Mouse (Mus musculus) hematopoietic stem cell, adult 5-6 weeks (primary cell): ENCODE data around the gene Stoml2. TPM values are rescaled to one million over a fixed set of nuclear protein-coding genes. Genes with fewer than 3 reads are reported as not detected.
A peak's percentile ranks its signal among the peaks of the same experiment; 100 is the strongest.

Experiments
- ATAC-seq, 2 experiments: fragments of 125-278 bp in 1 of 2; replicated peaks in 1 of 2; 2 replicates each; pipeline ENCODE4 v1.8.0; 2016 to 2017; ENCODE audit warnings: inconsistent platforms in 2 of 2, mild to moderate bottlenecking in 2 of 2, moderate number of reproducible peaks in 2 of 2, low read depth in 1 of 2, moderate TSS enrichment in 1 of 2; ENCODE audit not compliant: low FRiP score in 2 of 2, poor library complexity in 2 of 2, severe bottlenecking in 2 of 2, insufficient read depth in 1 of 2, low TSS enrichment in 1 of 2
- total RNA-seq: library from RNA; stranded (forward); fragments of 172-1452, 232-1000 nt; gene quantifications from 2 replicates; pipeline ENCODE4 v1.2.3, GENCODE M21; 2017

Stoml2 gene
- 94.2 and 140 TPM in 2 replicates for total RNA-seq

DNA sequence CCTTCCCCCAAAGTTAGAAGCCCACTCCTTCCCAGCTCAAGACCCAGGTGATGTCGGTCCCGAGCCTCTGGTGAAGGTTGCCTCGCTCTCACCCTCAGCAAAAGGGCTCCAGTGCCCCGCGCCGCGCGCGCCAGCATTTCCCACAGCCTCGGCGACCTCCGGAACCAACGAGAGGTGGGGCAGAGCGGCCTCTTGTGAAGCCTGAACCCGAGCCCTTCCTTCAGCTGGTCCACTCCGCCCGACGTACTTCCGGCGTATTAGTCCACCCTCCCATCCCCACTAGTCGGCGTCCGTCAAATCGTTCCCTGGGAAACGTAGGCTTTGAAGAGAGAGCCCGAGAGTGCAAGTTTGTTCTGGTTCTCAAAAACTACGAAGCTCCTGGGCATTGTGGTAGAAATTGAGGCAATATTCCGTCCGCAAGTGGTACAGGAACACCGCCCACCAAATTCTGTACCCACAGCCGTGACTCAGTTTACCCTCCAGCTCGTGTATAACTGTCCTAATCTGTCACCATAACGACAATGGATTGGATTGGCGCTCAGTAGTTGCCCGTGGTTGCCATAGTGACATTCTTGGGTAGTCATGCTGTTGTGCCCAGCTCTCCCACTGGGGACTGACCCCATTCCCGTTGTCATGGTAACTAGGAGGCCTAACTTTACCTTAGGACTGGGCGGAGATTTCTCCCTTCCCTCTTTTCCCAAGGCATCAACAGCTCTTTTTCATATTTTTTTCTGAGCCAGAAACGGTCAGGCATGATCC lies at the start of gene Stoml2:
Stoml2 (minus strand) TSS at position 474 of the 759 bp plus-strand sequence.
- ATAC-seq = peak; percentile 98 to 99

DNA sequence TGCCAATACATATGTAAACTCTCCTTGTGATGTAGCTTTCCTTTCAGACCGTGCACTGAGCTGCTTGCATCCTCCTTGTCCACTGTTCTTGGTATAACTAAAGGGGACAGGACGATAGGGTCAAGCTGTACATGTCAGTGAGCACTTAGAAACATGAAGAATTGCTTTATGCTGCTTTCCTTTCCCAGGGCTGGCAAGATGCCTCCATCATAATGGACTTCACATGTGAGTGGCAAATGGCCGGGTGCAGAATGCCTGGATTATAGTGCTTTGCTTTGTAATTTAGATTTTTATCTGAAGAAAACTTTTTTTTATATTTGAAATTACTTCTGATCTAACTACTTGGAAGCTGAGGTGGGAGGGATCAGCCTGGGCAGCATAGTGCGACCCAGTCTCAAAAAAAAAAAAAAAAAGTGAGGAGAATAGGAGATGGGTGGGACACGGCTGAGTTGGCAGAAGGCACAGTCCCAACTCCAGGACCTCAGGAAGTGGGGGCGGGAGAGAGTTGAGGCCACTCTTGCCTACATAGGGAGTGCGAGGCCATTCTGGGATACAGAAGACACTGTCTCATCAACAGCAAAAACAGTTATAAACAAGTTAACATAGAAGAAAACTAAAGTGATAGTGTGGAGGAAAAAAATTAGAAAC lies 46.7 kb upstream of the Stoml2 start:
- ATAC-seq = no peak

DNA sequence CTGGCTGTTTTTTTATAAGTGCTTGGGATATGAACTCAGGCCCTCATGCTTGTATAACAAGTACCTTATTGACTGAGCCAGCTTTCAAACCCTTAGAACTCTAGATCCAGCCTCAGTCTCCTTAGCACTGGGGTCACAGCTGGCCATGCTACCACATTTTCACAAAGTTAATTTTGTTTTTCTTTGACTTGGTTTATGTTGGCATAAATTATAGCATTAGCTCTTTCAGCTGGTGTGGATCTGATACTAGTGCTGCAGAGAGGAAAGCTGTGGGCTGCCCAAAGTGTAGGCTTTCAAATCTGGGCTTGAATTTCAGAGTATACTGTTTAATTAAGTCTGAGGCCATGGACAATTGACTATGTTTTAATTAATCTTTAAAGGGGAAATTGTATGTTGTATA lies 43.4 kb upstream of the Stoml2 start:
- no peak for ATAC-seq

DNA sequence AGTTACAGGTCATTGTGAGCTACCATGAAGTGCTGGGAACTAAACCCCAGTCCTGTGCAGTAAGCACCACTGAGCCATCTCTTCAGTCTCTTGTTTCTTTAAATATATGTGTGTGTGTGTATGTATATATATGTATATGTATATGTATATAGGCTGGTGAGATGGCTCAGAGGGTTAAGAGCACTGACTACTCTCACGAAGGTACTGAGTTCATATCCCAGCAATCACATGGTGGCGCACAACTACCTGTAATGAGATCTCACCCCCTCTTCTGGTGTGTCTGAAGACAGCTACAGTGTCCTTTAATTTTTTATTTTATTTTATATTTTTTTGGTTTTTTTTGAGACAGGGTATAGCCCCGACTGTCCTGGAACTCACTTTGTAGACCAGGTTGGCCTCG lies 34.0 kb upstream of the Stoml2 start:
- ATAC-seq = no peak

DNA sequence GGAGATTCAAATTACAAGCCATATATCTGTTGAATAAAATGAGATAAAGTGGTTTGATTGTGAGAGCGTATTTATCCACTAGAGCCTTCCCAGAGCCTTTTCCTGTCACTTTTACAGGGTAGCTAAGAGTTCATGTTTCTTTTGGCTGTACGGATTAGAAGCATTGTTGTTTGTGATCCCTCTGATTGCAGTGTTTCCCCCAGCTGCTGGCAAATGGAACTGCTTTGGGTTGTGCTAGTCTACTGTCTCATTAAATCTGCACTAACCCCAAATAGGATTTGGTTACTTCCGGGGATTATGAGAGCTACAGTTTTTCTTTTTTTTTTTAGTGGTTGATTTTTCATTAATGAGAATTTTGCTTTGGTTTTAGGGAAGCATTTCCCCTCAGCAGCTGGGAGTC lies 28.8 kb upstream of the Stoml2 start:
- ATAC-seq = no peak

DNA sequence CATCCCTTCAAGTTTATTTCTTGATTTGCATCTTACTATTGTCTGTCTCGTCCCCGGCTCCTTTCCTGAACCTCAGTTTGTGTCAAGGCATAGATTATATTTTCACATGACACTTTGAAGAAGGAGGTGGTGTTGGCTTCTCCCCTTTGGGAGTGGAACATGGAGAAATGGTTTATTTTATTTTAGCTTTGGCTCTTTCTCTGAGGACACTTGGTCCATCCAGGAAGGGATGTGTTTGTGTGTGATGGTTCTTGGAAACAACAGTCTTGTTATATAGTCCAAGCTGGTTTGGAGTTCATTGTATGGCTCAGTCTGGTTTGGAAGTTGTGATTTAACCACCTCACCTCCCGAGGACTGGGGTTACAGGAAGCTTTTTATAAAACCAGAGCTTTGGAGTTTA lies 28.2 kb upstream of the Stoml2 start:
- ATAC-seq = no peak

DNA sequence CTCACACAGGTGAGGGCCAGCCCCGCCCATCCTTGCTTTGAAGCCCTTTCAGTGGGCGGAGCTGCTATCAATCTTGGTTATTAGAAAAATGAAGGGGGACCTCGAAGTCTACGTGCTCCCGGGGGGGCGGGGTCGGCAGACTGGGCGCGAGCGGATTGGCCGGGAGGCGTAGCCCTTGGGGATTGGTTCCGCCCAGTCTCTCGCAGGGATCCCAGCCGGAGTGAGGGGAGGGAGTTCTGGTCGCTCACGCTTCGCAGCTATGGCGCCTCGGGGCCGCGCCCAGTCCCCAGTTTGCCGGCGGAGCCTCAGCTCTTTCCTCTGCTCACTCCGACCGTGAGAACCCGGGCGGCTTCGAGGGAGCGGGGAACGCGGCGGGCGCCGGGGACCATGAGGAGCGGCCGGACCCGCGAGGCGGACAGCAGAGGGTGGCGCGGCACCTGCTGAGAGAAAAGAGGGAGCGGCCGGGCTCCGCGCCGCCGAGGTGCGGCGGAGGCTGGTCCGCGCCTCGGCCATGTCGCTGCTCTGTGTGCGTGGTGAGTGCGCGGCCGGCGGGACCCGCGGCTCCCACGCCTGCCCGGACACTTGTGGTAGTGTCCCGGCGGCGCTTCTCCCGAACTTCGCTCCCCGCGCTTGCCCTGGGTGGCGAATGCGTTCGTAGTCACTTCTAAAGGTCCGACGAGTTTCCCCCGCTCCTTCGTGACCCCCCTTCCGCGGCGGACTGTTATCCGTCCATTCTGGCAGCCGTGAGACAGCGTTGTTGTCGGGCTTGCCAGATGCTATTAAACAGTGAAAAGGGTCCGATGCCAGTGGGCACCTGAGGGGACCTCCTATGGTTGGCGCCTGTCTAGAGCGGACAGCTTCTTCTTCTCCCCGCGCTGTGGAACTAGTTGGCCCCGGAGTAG lies 27.5 kb upstream of the Stoml2 start, which contains the start of gene Unc13b:
Unc13b (plus strand) TSS at position 201 of the 902 bp plus-strand sequence.
- ATAC-seq = peak; percentile 96 to 97

DNA sequence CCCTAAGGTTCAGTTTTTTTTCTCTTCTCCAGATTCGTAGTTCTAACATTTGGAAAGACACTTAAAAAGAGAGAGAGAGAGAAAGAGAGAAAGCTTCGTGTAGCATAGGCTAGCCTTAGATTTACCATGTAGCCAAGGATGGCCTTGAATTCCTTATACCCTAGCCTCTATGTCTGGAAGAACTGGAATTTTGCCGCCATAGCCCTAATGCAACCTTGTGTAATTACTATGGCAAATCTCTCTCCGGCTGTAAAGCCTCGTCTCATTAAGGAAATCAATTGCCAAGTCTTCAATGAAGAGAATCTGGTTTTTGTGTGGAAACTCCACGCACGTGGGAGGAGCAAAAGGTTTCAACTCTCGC lies 26.9 kb upstream of the Stoml2 start:
- ATAC-seq = no peak

DNA sequence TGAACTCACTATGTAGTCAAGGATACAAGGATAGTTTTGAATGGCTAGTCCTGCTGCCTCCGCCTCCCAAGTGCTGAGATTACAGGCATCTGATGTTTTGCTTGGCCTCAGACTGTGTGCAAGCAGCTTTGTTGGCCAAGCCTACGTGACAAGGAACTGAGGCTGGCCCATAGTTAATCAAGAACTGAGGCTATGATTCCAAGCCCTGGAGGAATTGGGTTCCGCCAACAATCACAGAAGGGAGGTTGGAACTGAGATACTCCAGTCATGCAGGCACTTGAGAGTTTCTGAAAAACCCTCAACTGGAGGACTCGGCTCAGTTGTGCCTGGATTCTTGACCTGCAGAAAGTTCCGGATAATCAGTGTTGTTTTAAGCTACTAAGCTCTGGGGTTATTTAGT lies 26.1 kb upstream of the Stoml2 start:
- ATAC-seq = no peak

DNA sequence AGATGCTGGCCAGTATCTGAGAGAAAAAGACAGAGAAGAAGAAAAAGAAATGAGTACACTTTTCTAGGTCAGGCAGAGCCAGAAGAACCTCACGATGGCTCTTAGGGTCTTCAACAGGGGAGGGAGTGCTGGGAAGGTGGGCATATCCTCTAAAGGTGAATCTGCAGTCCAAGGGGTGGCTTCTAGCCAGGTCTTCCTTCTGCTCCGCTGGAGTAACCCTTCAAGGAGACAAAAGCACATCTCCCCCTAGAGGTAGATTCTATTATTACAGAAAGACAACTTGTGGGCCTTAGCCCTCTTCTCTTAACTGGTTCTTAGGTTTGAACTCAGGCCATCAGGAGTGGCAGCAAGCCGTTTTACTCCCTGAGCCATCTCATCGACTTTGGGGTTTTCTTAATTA lies 21.1 kb upstream of the Stoml2 start:
- peak; percentile 56 to 83 for ATAC-seq

DNA sequence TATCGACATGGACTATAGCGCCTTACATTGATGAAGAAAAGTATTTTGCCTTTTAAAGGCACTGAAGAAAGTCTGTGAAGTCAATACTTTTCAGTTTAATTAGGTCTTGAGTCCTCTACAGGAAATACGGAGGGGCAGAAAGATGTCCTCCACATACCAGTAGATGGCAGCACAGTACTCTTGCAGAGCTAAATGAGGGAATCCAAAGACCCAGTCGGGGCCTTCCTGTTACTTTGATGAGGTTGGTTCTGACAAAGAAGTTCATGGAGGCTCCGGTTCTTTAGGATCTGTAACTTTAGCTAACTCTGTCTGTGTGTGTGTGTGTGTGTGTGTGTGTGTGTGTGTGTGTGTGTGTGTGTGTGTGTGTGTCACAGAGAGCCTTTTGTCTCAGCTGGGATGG lies 15.7 kb upstream of the Stoml2 start:
- peak in 1 of 2 experiments; percentile 39; a peak in 1 of 4 replicates for ATAC-seq

DNA sequence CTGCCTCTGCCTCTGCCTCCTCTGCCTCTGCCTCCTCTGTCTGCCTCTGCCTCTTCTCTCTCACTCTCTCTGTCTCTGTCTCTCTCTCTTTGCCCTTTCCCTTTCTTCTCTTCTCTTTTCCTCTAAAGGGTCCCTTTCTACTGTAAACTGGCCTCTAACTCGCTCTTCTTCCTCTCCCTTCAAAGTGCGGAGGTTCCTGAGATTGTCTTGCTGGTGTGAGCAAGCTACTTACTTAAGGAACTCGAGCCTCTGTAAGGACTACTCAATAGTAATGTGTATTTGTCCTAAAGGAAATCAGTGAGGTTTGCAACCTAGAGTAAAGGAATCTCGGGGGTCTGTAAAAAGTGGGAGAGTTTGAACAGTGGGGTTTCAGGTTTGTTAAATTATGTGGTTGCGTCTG lies 15.1 kb upstream of the Stoml2 start:
- no peak for ATAC-seq

DNA sequence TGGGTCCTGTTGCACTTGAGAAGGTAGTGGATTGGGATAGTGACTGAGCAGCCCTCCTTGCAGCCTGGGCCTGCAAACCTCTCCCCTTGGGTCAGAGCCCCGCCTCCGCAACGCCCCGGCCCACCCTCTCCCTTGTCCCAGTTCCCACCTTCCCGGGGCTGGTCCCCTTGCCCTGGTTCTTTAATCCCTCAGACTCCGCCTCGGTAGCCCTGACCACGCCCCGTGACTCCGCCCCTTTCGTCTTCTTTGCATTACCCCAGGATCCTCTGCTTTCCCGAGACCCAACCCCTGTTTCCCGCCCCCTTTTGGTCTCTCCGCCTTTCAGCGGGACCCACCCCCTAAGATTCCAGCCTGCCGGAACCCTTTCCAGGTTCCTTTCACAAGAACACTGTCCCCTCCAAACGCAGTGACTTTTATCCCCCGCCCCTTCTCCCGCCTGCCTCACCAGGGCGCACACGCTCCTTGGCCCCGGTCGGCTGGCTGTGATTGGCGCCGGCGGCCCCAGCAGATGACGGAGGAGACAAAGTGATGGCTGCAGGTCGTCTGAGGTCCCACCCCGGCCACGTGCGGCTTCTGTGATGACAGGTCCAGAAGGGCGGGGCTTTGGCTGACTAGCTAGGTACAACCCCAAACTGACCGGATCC lies 14.3 kb upstream of the Stoml2 start, which contains the start of gene Fam214b:
Fam214b (minus strand) TSS at position 562 of the 644 bp plus-strand sequence.
- ATAC-seq = peak; percentile 77 to 83

DNA sequence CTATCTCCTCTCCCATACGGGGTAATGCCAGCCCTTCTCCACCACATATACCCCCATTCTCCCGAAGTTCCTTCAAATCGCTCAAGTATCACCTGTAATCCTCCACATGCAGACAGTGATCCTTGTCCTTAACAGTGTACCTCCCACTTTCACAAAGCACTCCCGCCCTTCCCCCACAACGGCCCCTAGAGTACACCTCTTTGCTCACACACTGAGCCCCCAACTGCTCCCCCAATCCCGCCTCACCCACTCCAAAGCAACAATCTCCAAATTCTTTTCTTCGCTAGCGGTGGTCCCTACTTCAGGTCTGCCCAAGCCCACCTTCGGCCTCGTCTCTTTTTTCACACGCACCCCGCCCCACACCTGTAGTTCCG lies 13.8 kb upstream of the Stoml2 start:
- no peak for ATAC-seq

DNA sequence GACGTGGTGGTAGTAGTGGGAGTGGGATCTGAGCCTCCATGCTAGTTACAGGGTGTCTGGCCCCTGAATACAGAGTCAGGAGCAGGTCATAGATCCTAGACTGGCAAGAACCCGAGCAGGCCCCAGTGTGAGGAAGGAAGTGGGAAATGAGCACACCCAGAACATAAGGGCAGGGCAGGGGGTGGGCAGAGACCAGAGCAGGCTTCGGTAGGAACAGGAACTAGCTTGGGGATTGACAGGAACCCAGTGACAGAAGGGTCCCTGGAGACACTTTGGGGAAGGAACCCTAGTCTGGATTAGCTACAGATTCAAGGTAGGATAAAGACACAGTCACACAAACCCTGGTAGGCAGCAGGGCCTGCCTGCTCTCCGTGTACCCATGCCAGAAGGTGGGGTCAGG lies 13.2 kb upstream of the Stoml2 start:
- peak; percentile 23 to 30 for ATAC-seq

DNA sequence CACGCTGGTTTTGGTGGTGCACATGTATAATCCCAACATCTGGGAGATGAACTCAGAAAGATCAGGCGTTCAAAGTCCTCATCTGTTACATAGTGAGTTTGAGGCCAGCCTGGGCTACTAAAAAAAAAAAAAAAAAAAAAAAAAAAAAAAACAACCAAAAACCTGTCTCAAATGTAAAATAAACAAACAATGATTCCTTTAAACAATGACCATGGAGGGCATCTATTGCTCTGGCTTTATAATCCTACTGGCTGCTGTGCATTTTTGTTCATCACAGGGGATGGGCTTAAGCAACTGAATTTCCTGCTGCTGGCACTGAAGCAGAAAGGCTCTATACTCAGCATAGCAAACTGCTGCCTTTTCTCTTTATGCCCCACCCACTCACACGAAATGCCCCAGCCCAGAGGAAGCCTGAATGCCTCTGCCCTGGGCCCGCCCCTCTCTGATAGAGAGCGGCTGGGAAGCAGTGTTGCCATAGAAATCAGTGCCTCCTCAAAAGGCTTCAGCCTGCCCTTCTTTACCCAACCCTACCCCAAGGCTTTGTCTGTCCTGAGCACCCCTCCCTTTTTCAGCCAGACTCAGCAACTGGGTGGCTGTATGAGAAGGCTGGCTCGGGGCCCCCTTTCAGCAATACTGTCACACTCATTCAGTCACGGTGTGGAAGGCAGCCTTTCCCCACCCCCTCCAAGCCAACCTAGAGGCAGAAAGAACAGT lies 12.3 kb upstream of the Stoml2 start:
- peak; percentile 7 to 23; a peak in 3 of 4 replicates for ATAC-seq
